Mouse (Mus musculus) spleen, postnatal 10 days (tissue): ENCODE results near the gene Fxr2.
"Not testable (repeated sequence)": the region's sequence is repeated elsewhere in the genome, so short reads cannot be mapped to it uniquely, and the experiment has no call there.

Experiments used
- DNase-seq, 2 experiments: peaks; one replicate each; pipeline ENCODE4 v3.0.0; 2021 to 2022; ENCODE audit warnings: low spot score in 2 of 2

The Fxr2 gene

GRCm38 (mm10) chr11:69683576-69683975 lies 50.8 kb downstream of the Fxr2 start:
- DNase-seq: no peak

DNA sequence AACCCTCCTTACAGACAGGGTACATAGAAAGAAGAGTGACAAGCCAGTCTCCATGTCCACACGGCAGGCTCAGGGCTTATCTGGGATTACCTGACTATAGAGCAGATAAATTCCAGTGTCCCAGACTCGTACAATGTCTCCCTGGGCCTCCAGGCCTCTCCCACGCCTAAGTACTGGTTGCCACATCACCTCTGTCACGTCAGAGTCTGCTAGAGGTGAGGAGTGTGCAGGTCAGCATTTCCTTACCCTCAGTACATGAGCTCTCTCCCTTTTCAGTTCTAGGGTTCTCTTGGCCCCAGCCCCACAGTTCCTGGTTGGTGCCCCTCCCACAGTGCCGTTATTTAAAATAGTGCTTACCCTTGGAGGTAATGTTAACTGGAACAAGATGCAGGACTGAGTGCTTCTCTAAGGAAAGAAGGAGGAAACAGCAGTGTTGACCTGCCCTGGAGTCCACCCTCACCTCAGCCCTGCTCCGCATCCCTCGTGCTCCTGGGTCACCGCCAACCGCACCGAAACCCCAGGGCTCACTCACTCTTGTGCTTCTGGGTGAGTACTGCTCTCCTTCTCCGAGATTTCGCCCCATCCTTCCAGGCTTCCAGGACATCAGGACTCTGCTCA lies 51.4 kb downstream of the Fxr2 start:
- DNase-seq: no peak

GRCm38 (mm10) chr11:69684936-69685335 lies 52.1 kb downstream of the Fxr2 start:
- no peak for DNase-seq

DNA sequence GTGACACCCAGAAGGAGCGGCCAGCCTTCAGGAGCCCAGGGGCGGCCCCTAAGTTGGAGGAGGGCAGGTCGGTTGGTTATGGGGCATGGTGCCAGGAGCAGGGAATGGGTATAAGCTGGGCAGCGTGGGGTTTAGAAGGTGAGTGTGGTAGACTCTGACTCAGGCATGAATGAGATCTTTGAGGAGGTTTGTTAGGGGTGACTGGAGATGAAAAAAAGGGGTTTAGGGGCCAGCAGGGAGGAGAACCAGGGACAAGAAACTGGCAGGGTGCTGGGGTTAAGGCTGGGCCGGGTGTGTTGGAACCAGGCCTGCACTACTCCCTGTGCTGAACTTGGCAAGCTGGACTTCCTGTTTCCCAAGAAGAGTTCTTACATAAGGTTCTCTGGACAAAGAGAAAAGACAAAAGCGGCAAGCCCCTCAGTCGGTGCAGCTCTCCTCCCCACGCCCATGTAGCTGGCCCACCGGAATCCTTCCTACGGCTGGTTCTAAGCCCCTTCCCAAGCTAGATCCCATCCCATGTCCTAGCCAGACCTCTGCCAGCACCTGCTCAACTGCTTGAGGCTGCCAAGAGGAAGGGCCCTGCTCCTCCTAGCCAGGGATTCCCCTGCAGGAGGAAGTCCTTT lies 52.8 kb downstream of the Fxr2 start, which contains the start of gene Tnfsf13:
Gene Tnfsf13, minus strand, starts transcription at position 259 of the 623 bp plus-strand sequence.
- DNase-seq: peak in 1 of 2 experiments; percentile 45

- no peak for DNase-seq
These were observed 53.6 kb downstream of the Fxr2 start for GRCm38 (mm10) chr11:69686377-69686776.

DNA sequence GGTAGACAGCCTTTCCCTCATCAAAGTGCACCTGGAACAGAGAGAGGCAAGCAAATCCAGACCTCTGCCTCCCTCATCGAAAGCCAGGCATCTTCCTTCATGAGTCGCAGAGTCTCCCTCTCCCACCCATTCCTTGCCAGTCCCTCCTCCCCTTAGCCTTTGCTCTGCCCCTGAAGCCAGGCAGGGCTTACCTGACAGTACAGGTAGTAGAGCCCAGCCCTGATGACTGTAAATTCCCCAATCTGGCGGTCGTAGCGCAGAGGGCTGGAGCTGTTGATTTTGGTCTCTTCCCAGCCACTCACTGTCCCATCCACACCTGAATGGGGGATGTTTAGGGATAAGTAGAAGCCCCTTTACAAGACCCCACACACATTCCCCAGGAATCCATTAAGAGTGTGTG lies 54.3 kb downstream of the Fxr2 start:
- no peak for DNase-seq

DNA sequence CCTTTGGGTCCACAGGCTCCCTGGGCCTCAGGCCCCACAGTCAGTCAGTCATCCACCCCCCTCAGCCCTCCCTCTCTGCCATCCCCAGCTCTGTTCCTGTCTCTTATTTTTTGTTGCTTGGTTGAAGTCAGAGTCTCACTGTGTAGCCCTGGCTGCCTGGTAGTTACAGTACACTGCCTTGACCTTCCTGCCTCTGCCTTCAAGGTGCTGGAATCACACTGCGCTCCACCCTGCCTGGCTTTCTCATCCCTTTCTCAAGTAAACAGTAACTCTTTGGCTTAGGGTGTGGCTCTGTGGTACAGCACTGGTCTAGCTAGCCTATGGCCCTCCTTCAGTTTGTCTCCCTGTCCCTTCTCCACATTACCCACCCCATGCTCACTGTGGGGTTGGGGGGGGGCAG lies 57.1 kb downstream of the Fxr2 start:
- no peak for DNase-seq

DNA sequence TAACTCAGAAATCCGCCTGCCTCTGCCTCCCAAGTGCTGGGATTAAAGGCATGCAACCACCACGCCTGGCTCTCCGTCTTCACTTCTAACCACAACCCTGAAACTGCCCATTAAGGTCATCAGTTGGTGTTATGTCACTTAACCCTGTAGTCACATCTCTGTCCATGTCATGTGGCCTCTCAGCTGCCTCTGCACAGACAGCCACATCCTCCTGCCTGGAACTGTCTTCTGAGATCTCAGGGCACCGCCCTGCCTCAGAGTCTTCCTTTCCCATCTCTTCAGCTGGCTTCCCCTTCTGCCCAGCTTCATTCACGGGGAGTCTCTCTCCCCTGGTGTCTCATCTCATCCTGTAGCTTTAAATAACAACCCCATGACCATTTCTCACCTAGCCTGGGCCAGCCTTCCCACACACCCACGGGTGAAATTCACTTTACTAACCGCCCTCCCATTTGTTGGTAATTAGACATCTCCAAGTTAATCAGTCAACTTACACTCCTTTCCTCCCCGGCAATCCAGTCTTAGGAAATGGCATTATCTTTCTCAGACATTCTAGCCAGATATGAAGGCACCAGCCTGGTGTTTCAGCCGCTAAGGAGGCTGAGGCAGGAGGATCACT lies 59.5 kb downstream of the Fxr2 start:
- no peak for DNase-seq

GRCm38 (mm10) chr11:69692863-69693262 lies 60.1 kb downstream of the Fxr2 start:
- DNase-seq: no peak

DNA sequence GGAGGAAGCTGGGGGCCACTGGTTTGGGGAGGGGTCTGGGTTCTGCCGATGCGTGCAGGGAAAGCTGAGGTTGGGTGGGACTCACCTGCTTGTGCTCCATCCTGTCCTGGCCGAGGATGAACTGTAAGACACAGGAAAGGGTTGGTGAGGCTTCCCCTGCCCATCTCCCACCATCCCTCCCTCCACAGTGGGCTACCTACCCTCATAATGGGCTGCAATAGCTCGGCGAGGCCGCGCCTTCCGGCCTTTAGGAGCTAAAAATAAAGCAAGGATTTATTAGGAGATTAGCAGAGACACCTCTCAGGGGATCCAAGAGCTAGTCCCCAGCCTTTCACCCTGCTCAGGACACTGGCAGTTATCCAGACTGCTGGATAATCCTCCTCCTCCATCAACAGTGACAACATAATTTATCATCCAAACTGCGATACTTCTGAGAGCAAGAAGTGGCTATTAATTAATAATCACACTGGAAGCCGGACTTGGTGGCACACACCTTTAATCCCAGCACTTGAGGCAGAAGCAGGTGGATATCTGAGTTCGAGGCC lies 60.7 kb downstream of the Fxr2 start:
- DNase-seq: no peak

- DNase-seq: no peak
These were observed 62.2 kb downstream of the Fxr2 start for GRCm38 (mm10) chr11:69695046-69695360.

GRCm38 (mm10) chr11:69695361-69696181 lies 62.8 kb downstream of the Fxr2 start, which contains the start of the genes Tnfsf12 and Tnfsfm13:
TSS of gene Tnfsf12 (minus strand) at chr11:69695849.
TSS of gene Tnfsfm13 (minus strand) at chr11:69696098.
- DNase-seq: peak in 1 of 2 experiments; percentile 53

- DNase-seq: no peak
These were observed 64.6 kb downstream of the Fxr2 start for GRCm38 (mm10) chr11:69697396-69697795.

GRCm38 (mm10) chr11:69698574-69698973 lies 65.8 kb downstream of the Fxr2 start:
- no peak for DNase-seq

DNA sequence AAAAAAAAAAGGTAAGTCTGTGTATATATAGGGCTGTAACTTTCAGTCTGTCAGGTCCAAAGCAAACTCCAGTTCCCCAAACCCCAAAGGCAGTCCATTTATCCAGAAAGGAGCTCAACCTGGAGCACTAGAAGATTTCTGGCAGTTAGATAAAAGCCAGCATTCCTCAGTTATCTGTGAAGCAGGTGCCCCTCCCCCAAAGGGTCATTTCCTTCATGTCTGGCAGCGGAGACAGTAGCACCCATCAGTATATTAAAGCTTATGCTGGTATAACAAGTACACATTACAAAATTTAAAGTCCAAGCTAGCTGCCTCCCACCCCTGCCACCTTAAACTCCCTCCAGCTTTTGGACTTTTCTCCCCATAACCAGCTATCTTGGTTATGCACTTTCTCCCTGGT lies 66.8 kb downstream of the Fxr2 start:
- DNase-seq: no peak

DNA sequence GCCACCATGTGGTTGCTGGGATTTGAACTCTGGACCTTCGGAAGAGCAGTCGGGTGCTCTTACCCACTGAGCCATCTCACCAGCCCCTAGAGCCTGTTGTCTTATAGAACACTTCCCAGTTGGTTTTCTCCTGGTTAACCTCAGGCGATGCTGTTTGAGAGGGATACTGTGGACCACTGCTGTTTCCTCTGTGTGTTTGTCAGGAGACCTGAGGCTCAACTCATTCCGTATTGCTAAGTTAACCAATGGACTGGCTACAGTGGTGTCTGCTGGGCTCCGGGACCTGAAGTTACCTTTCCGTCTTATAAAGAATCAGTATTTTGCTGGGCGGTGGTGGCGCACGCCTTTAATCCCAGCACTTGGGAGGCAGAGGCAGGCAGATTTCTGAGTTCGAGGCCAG lies 70.1 kb downstream of the Fxr2 start:
- not testable (repeated sequence) for DNase-seq
